20 mouse cellular contexts compared by ENCODE assay signal in genomic region chr5:21113377-21113776, GRCm38 (mm10).
"Had no signal": no experiment of that assay in that cellular context is flagged by ENCODE, and none has a peak within 500 bp of the region (broad histone marks: within the 10 kb centered on the region; RNA-seq: fewer than 3 reads in every experiment).

No protein-coding gene starts in this region.

- ATAC-seq: midbrain, embryonic 13.5 days had no signal

- H3K4me1 ChIP-seq: limb, embryonic 10.5 days; limb, embryonic 13.5 days; liver, embryonic 13.5 days; midbrain, embryonic 10.5 days; midbrain, embryonic 13.5 days; neural tube, embryonic 12.5 days; neural tube, embryonic 15.5 days had no signal

- H3K4me3 ChIP-seq: limb, embryonic 10.5 days; limb, embryonic 13.5 days; liver, embryonic 13.5 days; megakaryocyte, embryonic 14.5 days; midbrain, embryonic 10.5 days; midbrain, embryonic 13.5 days; neural tube, embryonic 12.5 days; neural tube, embryonic 15.5 days had no signal

- H3K9me3 ChIP-seq: limb, embryonic 10.5 days; limb, embryonic 13.5 days; liver, embryonic 13.5 days; midbrain, embryonic 13.5 days; neural tube, embryonic 12.5 days; neural tube, embryonic 15.5 days had no signal

- H3K27ac ChIP-seq: kidney, postnatal 0 days; limb, embryonic 10.5 days; limb, embryonic 13.5 days; liver, embryonic 13.5 days; midbrain, embryonic 10.5 days; midbrain, embryonic 13.5 days; neural tube, embryonic 12.5 days; neural tube, embryonic 15.5 days had no signal

- H3K27me3 ChIP-seq: limb, embryonic 13.5 days; liver, embryonic 13.5 days; megakaryocyte, embryonic 14.5 days; midbrain, embryonic 13.5 days; neural tube, embryonic 12.5 days; neural tube, embryonic 15.5 days had no signal

- H3K9ac ChIP-seq: limb, embryonic 13.5 days; liver, embryonic 13.5 days; midbrain, embryonic 13.5 days; neural tube, embryonic 12.5 days; neural tube, embryonic 15.5 days had no signal

- H3K36me3 ChIP-seq: limb, embryonic 10.5 days; limb, embryonic 13.5 days; liver, embryonic 13.5 days; midbrain, embryonic 10.5 days; midbrain, embryonic 13.5 days; neural tube, embryonic 12.5 days; neural tube, embryonic 15.5 days had no signal

- H3K4me2 ChIP-seq: limb, embryonic 13.5 days; liver, embryonic 13.5 days; midbrain, embryonic 13.5 days; neural tube, embryonic 12.5 days; neural tube, embryonic 15.5 days had no signal

- DNase-seq: kidney, adult 2 months; kidney, postnatal 25 days; liver; liver, embryonic 13.5 days; lung, adult 2 months; lung, postnatal 14 days; lung, postnatal 4 days; right cerebral cortex, adult 18-20 months; right cerebral cortex, postnatal 14 days; right cerebral cortex, postnatal 4 days; thymus, adult 18-20 months; thymus, postnatal 36 days had no signal
